Mouse (Mus musculus) gastrocnemius, postnatal 4 days (tissue): Measurements from ENCODE around the gene Tmem115. TPM values are rescaled to one million over a fixed set of nuclear protein-coding genes. Genes with fewer than 3 reads are reported as not detected.
"Not testable (repeated sequence)": the region's sequence is repeated elsewhere in the genome, so short reads cannot be mapped to it uniquely, and the experiment has no call there.

Experiments
- DNase-seq, 2 experiments: peaks; one replicate each; pipeline ENCODE4 v3.0.0; 2021 to 2022; ENCODE audit warnings: low spot score in 2 of 2, mixed read lengths in 2 of 2
- total RNA-seq, 2 experiments: library from RNA; stranded (reverse); gene quantifications; 2 replicates each; pipeline ENCODE4 v1.2.3; 2021

The Tmem115 gene
- total RNA-seq, 2 experiments from 2014 or later: 27.9 to 30.4 TPM

GRCm38 (mm10) chr9:107549297-107550074 lies 15.7 kb downstream of the Tmem115 start:
- DNase-seq: no peak

DNA sequence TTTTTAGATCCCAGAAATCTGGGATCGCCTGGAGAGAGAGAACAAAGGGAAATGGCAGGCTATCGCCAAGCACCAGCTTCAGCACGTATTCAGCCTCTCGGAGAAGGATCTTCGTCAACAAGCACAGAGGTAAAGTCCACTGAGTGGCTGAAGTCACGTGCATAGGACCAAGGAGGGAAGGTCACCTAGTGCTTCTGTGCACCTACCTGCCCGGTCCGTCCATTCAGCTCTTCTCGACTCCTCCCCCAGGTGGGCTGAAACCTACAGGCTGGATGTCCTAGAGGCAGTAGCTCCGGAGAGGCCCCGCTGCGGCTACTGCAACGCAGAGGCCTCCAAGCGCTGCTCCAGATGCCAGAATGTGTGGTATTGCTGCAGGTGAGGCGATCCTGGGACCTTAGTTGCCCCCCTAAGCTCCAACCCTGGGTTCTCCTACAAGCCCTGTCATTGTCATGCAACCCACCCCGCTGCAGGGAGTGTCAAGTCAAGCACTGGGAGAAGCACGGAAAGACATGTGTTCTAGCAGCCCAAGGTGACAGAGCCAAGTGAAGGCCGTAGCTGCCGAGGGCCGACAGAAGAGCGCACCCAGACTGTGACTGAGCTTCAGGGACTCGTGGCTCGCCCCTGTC lies 16.9 kb downstream of the Tmem115 start:
- no peak for DNase-seq

- peak; percentile 64 to 72 for DNase-seq
These were observed 17.6 kb downstream of the Tmem115 start, which contains the start of gene Rassf1 for GRCm38 (mm10) chr9:107551117-107551889. Rassf1 (plus strand) TSS chr9:107551555.

DNA sequence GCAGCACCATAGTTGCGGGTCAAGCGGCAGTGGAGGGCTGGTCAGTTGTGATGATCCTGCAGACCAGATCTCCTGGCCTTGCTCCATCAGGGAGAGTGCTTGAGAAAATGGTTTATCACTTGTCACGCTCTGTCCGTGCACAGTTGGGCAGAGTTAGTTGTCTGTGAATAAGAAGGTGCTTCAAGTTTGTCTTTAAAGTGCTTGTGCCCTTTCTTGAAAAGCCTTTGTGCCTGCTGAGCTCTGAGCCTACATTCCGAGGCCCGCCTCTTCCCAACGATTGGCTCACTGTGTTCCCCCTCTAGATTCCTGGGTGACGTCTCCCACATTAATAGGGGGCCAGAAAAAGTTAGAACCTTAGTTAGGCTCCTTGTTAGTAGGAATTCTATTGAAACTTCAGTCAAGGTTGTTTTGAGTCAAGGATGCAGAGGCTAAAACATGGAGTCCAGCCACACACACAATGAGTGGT lies 18.2 kb downstream of the Tmem115 start:
- DNase-seq: no peak

- DNase-seq: no peak
These were observed 19.1 kb downstream of the Tmem115 start for GRCm38 (mm10) chr9:107552690-107553393.

DNA sequence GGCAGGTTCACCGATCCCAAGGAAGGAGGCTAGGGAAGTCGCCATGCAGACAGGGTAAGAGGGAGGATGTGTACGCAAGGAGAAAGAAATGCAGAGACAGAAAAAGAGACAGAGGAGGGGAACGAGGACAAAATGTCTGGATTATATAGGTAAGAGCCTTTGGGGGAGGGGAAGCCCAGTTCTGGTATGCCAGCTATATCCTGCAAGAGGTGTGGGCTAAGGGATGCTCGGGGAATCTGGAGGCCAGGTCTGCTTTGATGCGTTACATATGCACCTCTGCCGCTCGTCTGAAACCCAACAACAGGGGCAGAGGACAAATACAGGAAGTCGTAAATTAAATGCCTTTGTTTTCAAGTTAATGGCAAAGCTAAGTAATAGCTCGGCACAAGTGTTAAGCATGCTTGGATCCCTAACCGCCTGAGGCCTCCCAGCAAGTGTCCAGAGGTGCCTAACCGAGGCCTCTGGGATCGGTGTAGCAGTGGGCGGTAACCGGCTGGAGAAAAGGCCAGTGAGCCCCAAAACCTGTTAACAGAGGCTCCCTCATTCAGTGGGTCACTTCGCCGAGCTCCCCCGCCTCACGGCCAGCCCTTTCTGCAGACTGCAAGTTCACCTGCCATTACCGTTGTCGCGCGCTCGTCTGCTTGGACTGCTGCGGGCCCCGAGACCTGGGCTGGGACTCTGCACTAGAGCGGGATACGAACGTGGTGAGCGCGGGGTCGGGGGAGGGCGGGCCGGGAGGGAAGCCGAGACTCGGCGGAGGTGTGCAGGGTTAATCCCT lies 20.0 kb downstream of the Tmem115 start:
- no peak for DNase-seq

- peak; percentile 89 to 95 for DNase-seq
These were observed 20.6 kb downstream of the Tmem115 start for GRCm38 (mm10) chr9:107554319-107554825.

DNA sequence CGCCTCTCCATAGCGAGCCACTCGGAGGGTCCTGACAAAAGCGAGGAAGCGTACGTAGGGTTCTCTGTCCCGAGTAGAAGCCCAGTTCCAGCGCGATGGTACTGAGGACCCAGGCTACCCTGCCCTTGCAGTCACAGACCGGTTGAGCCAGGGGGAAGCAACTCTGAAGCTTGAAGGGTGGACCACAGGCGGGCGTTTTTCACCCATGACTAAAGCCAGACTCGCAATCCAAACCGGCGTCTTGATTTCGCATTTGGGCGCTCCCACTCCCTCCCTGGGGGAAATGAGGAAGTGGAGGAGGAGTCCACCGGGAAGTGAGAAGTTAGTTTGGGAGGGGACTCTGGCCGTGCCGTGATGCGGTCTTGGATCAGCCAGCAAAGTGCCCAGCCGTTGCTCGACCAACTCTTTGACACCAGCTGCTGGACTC lies 21.3 kb downstream of the Tmem115 start:
- DNase-seq: peak in 1 of 2 experiments; percentile 64

DNA sequence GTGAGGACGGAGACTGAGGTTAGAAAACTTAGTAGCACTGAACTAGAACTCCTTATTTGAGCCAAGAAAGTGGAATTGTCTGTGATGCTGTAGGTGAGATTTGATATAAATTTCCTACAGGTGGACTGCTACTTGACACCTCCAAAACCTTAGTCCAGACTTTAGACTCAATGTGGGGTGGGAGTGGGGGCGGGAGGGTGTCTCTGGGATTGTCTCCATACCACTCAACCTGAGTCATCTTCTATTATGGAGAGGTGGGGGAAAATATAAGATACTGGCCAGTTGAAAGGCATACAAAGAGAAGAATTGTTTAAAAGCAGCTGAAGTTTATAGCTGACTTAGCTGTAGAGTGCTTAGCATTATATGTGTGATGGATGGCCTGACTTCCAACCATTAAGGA lies 22.0 kb downstream of the Tmem115 start:
- no peak for DNase-seq

DNA sequence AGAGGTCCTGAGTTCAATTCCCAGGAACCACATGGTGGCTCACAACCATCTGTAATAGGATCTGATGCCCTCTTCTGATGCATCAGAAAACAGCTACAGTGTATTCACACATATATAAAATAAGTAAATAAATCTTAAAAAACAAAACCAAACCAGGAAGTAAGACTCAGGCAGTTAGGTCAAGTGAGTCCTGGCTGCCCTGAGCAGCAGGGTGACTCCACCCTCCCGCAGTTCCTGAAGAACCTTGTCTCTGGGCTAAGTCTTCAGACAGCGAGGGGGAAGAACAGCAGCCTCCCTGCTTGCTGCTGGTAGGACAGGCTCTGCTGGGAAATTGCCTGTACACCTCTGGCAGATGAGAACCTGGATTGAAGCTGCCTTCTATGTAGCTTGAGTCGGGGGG lies 22.6 kb downstream of the Tmem115 start:
- DNase-seq: no peak

DNA sequence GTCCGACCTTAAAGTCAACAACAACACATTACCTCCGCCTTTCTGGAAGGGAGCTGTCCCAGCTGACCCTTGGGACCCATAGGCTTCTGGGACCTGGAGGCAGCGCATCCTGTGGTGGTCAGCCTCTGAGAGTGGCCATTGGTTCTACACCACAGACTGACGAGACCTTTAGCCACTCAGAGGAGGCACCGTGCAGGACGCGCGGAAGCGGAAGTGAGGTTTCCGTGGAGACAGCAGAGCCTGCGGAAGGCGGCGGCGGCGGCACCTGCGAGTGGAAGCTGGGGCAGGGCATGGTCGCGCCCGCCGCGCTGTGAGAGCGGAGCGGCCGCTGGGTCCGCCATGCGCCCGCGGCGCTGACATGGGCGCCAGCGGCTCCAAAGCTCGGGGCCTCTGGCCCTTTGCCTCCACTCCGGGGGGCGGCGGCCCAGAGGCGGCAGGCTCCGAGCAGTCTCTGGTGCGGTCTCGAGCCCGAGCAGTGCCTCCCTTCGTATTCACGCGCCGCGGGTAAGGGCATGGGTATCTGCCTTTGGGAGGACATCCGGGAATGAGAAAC lies 29.4 kb downstream of the Tmem115 start, which contains the start of gene Tusc2:
Tusc2 (plus strand) TSS at position 227 of the 553 bp plus-strand sequence.
- peak; percentile 83 to 92 for DNase-seq

- not testable (repeated sequence) for DNase-seq
These were observed 31.8 kb downstream of the Tmem115 start for GRCm38 (mm10) chr9:107565556-107565955.

- DNase-seq: peak in 1 of 2 experiments; percentile 79
These were observed 32.4 kb downstream of the Tmem115 start for GRCm38 (mm10) chr9:107566041-107566709.

GRCm38 (mm10) chr9:107566855-107567254 lies 33.1 kb downstream of the Tmem115 start:
- no peak for DNase-seq

- DNase-seq: no peak
These were observed 34.1 kb downstream of the Tmem115 start, which contains the start of gene Hyal2 for GRCm38 (mm10) chr9:107567702-107568319. Hyal2 (plus strand) TSS chr9:107567945.

DNA sequence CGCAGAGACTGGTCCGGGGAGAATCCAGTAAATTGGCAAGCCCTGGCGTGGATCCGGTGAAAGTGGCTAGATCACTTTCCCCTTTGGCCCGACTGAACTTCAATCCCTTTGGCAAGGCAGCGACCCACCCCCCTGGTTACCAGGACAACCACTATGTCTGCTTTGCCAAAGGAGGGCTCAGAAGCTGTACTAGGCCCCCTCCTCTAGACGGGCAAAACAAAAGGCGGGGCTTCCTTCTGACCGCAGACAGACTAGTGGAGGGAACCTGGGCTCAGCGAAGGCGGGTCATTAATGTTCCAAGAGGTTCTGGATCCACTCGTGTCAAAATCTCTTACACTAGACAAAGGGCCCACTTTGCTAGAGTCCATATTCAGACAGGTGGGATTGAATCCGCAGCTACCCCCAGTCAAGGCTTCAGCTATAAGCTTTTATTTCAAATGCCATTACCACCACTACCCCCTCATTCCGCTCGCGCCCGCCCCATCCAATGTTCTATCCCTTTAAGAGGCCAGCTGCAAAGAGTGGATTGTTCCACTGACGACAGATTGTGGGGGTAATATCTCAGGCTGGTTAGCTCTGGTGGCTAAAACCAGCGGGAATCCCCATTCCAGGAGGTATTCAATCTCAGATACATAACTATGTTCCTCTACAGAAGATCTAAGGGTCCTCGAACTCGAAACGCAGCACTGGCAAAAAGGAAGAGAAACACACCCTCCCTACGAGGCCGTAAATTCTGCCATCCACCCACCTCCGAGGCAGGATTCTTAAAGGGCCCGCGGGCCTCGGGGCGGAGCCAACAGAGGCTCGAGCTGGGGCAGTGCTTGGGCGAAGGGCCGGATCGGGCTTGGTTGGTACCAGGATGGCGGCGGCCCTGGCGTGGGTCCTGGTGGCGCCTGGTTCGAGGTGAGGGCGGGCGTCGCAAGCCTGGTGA lies 34.9 kb downstream of the Tmem115 start:
- peak; percentile 68 to 85 for DNase-seq

DNA sequence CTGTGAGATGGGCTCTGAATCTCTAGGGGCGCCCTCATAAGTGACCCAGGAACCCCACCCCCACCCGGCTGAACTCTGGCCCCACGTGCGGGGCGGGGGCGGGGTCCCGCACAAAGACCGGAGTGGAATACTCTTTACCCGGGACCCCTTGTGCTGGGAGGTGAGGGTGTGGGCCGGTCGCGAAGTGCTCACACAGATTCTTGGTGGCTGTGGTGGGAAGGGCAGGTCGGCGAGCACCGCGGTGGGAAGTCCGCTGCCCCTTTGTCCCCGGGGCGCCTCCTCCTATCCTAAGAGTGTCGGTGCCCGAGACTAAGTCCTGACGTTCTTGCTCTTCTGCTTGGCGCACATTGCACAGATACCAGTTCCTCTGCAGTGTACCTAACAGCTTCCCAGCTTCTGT lies 35.5 kb downstream of the Tmem115 start:
- no peak for DNase-seq
